Mouse (Mus musculus) spleen, adult 2 months (tissue): ENCODE data around the gene Atg101. TPM values are rescaled to one million over a fixed set of nuclear protein-coding genes. Genes with fewer than 3 reads are reported as not detected.

ENCODE experiments used
- DNase-seq, 2 experiments: peaks; one replicate each; pipeline versions ENCODE4 v3.0.0 to v3.0.0-alpha.2; 2012 to 2021; ENCODE audit warnings: low spot score in 2 of 2, low read depth in 1 of 2
- H3K27ac ChIP-seq: fragments of 200-500 bp; 2 replicates; pipeline ENCODE4 v1.5.1; 2012; ENCODE audit warnings: low read length, inconsistent platforms; ENCODE audit not compliant: insufficient read depth
- H3K27me3 ChIP-seq: fragments of 200-500 bp; 2 replicates; pipeline ENCODE4 v1.6.1; 2012; ENCODE audit warnings: mild to moderate bottlenecking, moderate library complexity, low read length, inconsistent platforms; ENCODE audit not compliant: control insufficient read depth, insufficient read depth
- H3K36me3 ChIP-seq: fragments of 200-500 bp; 2 replicates; pipeline ENCODE4 v1.6.1; 2012; ENCODE audit warnings: mild to moderate bottlenecking, low read length, inconsistent platforms; ENCODE audit not compliant: control insufficient read depth, insufficient read depth
- H3K4me1 ChIP-seq: fragments of 200-500 bp; 2 replicates; pipeline ENCODE4 v1.6.1; 2011; ENCODE audit warnings: inconsistent platforms; ENCODE audit not compliant: control insufficient read depth, insufficient read depth, insufficient read length
- H3K4me3 ChIP-seq: fragments of 200-500 bp; 2 replicates; pipeline ENCODE4 v1.5.1; 2011; ENCODE audit warnings: mild to moderate bottlenecking, inconsistent platforms; ENCODE audit not compliant: insufficient read depth, insufficient read length; ENCODE audit errors: extremely low read depth
- CTCF ChIP-seq: fragments of 200-500 bp; IDR thresholded peaks from 2 replicates; pipeline ENCODE4 v1.5.1; 2011; ENCODE audit warnings: mild to moderate bottlenecking, inconsistent platforms; ENCODE audit not compliant: insufficient read depth, insufficient read length, insufficient replicate concordance; ENCODE audit errors: extremely low read depth
- POLR2A ChIP-seq: fragments of 200-500 bp; IDR thresholded peaks from 2 replicates; pipeline ENCODE4 v1.6.1; 2011; ENCODE audit warnings: low read depth, low read length, inconsistent platforms
- WGBS: fragments of 180-500 bp; shearing (Covaris S2); methylation state at CpG from one replicate; pipeline ENCODE4 v1.1.7; 2018; 5-methylcytosine and 5-hydroxymethylcytosine counted together
- polyA plus RNA-seq: library from polyadenylated mRNA; depleted of rRNA; stranded (reverse); fragments of >200 nt; gene quantifications from 2 replicates; pipeline ENCODE4 v1.2.3, GENCODE M21; 2012

Gene Atg101
- polyA plus RNA-seq, 1 experiment, result 24.5 TPM

DNA sequence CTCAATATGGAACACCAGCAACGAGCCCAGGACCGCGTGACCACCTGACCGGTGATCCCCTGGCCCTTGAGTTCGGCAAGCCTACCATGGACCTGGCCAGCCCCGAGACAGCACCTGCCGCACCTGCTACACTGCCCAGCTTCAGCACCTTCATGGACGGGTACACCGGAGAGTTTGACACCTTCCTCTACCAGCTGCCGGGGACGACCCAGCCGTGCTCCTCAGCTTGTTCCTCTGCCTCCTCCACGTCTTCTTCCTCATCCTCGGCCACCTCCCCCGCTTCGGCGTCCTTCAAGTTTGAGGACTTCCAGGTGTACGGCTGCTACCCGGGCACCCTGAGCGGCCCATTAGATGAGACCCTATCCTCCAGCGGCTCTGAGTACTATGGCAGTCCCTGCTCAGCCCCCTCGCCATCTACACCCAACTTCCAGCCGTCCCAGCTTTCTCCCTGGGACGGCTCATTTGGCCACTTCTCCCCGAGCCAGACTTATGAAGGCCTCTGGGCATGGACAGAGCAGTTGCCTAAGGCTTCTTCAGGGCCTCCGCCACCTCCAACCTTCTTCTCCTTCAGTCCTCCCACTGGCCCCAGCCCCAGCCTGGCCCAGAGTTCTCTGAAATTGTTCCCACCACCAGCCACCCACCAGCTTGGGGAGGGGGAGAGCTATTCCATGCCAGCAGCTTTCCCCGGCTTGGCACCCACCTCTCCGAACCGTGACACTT is 13.8 kb upstream of the Atg101 start:
- no peak for TF ChIP-seq CTCF
- TF ChIP-seq POLR2A, result no peak
- Histone ChIP-seq H3K27ac (no peak overlapping the region), H3K4me1 (peaks cover 22% of the 10 kb centered on the region), H3K36me3 (peaks cover 34% of the 10 kb centered on the region), H3K27me3 (no peaks in the 10 kb centered on the region), H3K4me3 (no peak overlapping the region)
- DNase-seq, result no peak
- WGBS, result 94% methylated on average over 29 of the region's 29 CpGs

DNA sequence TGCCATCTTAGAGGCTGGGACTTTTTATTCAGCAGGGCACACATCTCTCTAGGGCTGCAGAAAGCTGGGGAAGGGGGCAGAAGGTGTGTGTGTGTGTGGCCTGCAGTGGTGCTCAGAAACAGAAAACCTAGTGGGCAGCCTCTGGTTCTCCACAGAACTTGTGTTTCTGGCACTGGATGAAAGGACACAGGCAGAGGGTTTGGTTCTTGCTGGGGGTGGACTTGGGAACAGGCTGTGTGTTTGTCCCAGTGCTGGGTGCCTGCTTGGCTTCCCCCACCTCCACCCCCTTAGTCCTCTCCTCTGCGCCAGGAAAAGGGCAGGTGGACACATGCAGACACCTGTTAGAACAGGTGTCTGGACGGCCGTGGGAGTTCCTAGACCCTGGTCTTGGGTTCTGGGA is 13.0 kb upstream of the Atg101 start:
- TF ChIP-seq CTCF (no peak), POLR2A (no peak)
- 76% methylated on average over 3 of the region's 3 CpGs for WGBS
- H3K4me1 ChIP-seq, result peaks cover 20% of the 10 kb centered on the region
- peaks cover 34% of the 10 kb centered on the region for H3K36me3 ChIP-seq
- no peaks in the 10 kb centered on the region for H3K27me3 ChIP-seq
- H3K27ac ChIP-seq, result no peak overlapping the region
- H3K4me3 ChIP-seq, result no peak overlapping the region
- DNase-seq, result no peak

DNA sequence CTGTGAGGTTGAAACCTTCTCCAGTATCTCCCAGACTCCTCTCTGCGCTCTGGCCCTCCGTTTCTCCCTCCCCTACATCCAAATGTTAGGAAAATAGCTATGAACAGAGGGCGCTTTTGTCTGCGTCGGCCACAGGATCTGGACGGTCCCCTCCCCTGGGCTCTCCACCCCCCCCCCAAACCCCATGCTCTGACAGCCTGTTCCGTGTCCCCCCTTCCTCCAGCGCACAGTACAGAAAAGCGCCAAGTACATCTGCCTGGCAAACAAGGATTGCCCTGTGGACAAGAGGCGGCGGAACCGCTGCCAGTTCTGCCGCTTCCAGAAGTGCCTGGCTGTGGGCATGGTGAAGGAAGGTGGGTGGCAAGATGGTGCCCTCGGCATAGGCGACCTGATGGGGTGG is 12.6 kb upstream of the Atg101 start:
- Histone ChIP-seq H3K36me3 (peaks cover 34% of the 10 kb centered on the region), H3K27ac (no peak overlapping the region), H3K4me1 (peaks cover 18% of the 10 kb centered on the region), H3K4me3 (no peak overlapping the region), H3K27me3 (no peaks in the 10 kb centered on the region)
- no peak for DNase-seq
- TF ChIP-seq CTCF (no peak), POLR2A (no peak)
- 90% methylated on average over 15 of the region's 15 CpGs for WGBS

DNA sequence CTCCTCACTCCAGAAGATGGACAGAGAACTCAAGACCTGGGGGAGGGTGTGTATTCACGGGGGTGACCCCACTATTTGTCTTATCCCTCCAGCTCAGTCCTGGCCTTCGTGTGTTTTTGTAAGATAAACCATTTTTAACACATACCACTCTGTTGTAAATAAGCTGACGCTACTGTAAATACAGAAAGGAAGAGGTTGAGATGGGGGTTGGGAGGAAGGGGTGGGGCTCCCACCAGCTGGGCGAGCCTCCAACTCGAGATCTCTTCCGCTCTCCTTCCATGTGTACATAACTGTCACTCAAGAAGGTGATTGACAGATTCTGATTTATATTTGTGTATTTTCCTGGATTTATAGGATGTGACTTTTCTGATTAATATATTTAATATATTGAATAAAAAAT is 9.7 kb upstream of the Atg101 start:
- no peak for TF ChIP-seq CTCF
- no peak for TF ChIP-seq POLR2A
- Histone ChIP-seq H3K4me3 (no peak overlapping the region), H3K27me3 (no peaks in the 10 kb centered on the region), H3K27ac (no peak overlapping the region), H3K36me3 (peaks cover 34% of the 10 kb centered on the region), H3K4me1 (peaks cover 4% of the 10 kb centered on the region; the same call in 1 of the 2 replicates)
- no peak for DNase-seq
- 55% methylated on average over 6 of the region's 6 CpGs for WGBS

DNA sequence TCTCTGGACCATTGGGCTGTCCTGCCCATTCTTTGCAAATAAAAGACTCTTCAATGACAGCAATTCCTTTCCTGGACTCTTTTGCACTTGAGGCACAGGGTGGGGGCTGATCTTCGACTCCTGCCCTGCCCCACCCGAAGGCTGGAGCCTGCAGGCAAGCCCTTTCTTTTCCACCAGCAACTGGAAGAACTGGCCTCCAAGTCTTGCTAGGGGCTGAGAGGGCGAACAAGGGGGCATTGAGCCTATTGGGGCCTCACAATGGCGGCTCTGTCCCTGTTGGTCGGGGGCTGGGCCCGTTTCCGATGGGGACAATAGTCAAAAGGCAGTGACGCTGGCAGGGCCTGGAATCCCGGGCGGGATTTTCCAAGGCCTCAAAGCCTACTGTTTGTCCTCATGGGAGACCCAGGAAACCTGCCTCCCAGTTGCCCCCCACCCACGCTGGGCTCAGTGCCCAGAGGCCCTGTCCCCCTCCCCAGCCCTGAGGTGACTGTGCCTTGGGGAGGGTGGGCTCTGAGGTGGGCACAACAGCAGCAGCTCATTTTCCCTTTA is 6.6 kb upstream of the Atg101 start:
- Histone ChIP-seq H3K4me1 (no peaks in the 10 kb centered on the region), H3K4me3 (no peak overlapping the region), H3K36me3 (peaks cover 13% of the 10 kb centered on the region), H3K27ac (no peak overlapping the region), H3K27me3 (no peaks in the 10 kb centered on the region)
- no peak for DNase-seq
- TF ChIP-seq CTCF, result no peak
- no peak for TF ChIP-seq POLR2A
- 94% methylated on average over 11 of the region's 11 CpGs for WGBS

DNA sequence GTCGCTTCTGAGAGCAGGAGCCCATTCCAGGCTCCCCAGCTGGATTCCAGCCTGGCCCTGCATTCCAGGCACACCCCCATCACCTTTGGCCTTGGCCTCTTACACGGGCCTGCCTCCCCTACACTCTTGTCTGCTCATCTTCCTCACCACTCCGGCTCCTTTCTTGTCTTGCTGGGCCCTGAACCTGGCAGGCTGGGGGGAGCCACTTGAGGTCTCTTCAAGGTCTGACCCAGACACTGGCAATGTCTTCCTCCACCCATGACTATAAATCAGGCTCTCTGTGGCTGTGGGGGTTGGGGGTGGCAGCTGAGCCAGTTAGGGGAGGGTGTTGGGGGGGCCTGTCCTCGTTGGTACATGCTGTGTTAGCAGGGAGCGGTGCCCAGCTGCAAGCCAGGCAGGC is 5.5 kb upstream of the Atg101 start:
- Histone ChIP-seq H3K36me3 (peaks cover 8% of the 10 kb centered on the region), H3K4me1 (no peaks in the 10 kb centered on the region), H3K27ac (no peak overlapping the region), H3K4me3 (no peak overlapping the region), H3K27me3 (no peaks in the 10 kb centered on the region)
- DNase-seq, result no peak
- TF ChIP-seq POLR2A (no peak), CTCF (no peak)
- WGBS, result 80% methylated on average over 5 of the region's 5 CpGs

DNA sequence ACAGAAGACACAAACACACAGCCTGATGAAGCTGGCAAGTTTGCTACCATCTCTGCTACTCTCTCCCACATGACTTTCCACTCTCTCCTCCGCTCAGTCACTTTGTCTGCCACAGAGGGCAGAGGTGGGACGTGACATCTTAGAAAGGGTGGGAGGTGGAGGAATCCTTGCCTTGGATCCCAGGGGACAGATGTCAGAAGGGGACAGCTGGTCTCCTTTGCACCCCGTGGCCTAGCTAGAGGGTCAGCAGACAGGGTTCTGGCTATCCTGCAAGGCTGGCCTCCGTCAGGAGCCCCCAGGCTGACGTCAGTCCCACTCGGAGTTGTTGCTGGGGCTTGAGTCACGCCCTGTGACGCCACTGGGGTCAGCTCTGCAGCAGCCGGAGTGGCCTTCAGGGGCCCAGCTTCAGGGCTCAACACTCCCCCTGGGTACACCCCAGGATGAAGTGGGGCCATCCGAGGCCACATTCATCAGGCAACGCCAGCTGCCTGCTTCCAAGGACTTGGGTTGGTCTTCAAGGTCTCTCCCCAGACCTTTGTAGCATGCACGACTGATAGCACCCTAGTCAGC is 4.6 kb upstream of the Atg101 start:
- 93% methylated on average over 12 of the region's 12 CpGs for WGBS

More for the DNA sequence above, 4.6 kb upstream of the Atg101 start:
- Histone ChIP-seq H3K27me3 (no peaks in the 10 kb centered on the region), H3K4me3 (no peak overlapping the region), H3K36me3 (no peaks in the 10 kb centered on the region), H3K4me1 (no peaks in the 10 kb centered on the region), H3K27ac (no peak overlapping the region)
- DNase-seq, result no peak
- no peak for TF ChIP-seq CTCF
- TF ChIP-seq POLR2A, result no peak
